Mouse (Mus musculus) hindbrain, embryonic 11.5 days (tissue): ENCODE measurements around the gene Pigq. TPM values are rescaled to one million over a fixed set of nuclear protein-coding genes. Genes with fewer than 3 reads are reported as not detected.

Experiments used
- ATAC-seq: fragments of 200-750 bp; cut with Nextera tagmentation; 2 replicates; pipeline ENCODE4 v1.8.0; 2017; ENCODE audit warnings: mild to moderate bottlenecking, moderate TSS enrichment, moderate library complexity; ENCODE audit not compliant: low FRiP score
- DNase-seq: peaks from one replicate; pipeline ENCODE4 v3.0.0-alpha.2; 2015; ENCODE audit warnings: low spot score
- H3K27ac ChIP-seq: fragments of 300-500 bp; sonication (generic); 2 replicates; pipeline ENCODE4 v1.5.1; 2014; ENCODE audit warnings: mild to moderate bottlenecking, low read depth, low read length
- H3K27me3 ChIP-seq: fragments of 300-500 bp; sonication (generic); 2 replicates; pipeline ENCODE4 v1.6.1; 2014; ENCODE audit warnings: mild to moderate bottlenecking, low read length, moderate library complexity, mixed read lengths; ENCODE audit not compliant: control insufficient read depth, insufficient read depth
- H3K36me3 ChIP-seq: fragments of 300-500 bp; sonication (generic); 2 replicates; pipeline ENCODE4 v1.6.1; 2014; ENCODE audit warnings: mild to moderate bottlenecking, low read length, moderate library complexity, mixed read lengths; ENCODE audit not compliant: control insufficient read depth, insufficient read depth
- H3K4me1 ChIP-seq: fragments of 300-500 bp; sonication (generic); replicated peaks from 2 replicates; pipeline ENCODE4 v1.6.1; 2014; ENCODE audit warnings: low read length, mixed read lengths; ENCODE audit not compliant: control insufficient read depth, insufficient read depth
- H3K4me2 ChIP-seq: fragments of 300-500 bp; sonication (generic); replicated peaks from 2 replicates; pipeline ENCODE4 v1.6.1; 2014; ENCODE audit warnings: mild to moderate bottlenecking, low read depth, low read length
- H3K4me3 ChIP-seq: fragments of 300-500 bp; sonication (generic); 2 replicates; pipeline ENCODE4 v1.5.1; 2014; ENCODE audit warnings: low read depth, low read length
- H3K9ac ChIP-seq: fragments of 300-500 bp; sonication (generic); 2 replicates; pipeline ENCODE4 v1.6.1; 2014; ENCODE audit warnings: low read depth, low read length
- H3K9me3 ChIP-seq: fragments of 300-500 bp; sonication (generic); 2 replicates; pipeline ENCODE4 v1.6.1; 2016; ENCODE audit warnings: low read length; ENCODE audit not compliant: control insufficient read depth
- WGBS: fragments of 180-500 bp; shearing (Covaris S2); extraction: QIAGEN DNeasy Blood & Tissue Kit; methylation state at CpG from one replicate; pipeline ENCODE4 v1.1.7; 2014; 5-methylcytosine and 5-hydroxymethylcytosine counted together
- polyA plus RNA-seq: library from polyadenylated mRNA; unstranded; fragments of >200 nt; fragmentation: Nextera tagmentation; extraction: Ambion mirVana; gene quantifications from 2 replicates; pipeline ENCODE4 v1.2.1, GENCODE M21; 2014

The Pigq gene
- 45.4 and 47.4 TPM in 2 replicates for polyA plus RNA-seq

DNA sequence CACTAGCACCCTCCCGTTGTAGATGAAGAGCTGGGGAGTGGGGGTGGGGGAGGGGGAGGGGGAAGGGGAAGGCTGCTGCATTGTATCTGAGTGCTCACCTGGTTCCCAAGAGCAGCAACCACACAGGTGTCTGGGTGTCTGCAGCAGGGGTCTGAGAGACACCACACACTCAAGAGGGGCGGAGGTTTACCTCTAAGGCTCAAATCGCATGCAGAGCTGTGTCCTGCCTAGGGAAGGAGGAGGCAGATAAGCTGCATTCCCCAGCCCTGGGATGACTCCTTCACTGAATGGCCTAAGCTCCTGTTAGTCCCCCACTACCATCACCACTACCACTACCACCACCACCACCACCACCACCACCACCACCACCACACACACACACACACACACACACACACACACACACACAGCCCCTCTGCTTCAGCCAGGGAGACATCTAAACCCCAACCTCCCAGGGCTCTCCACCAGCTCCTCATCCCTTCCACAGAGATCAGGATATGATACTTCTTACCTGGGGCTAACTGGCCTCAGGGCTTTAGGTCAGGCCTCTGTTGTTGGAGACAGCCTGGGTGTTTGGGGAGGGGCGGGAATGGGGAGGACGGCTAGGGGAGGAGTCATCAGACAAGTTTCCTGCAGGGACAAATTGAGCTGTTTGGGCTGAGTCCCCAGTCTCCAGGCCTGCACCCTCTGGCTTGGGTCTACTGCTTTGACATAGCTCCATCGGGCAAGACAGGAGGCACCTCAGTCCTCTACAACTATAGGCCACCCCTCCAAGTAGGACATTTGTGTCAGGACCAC lies at the start of gene Pigq, which contains the start of gene Nhlrc4:
Pigq (minus strand) TSS at position 571 of the 798 bp plus-strand sequence.
Nhlrc4 (minus strand) TSS at position 596 of the 798 bp plus-strand sequence.
- DNase-seq (no peak), ATAC-seq (no peak)
- no peak within 1 kb of the TSS for H3K4me2 ChIP-seq
- peaks cover 4% of the 10 kb centered on the region for H3K4me1 ChIP-seq
- H3K27ac ChIP-seq: no peak within 1 kb of the TSS
- no peak within 1 kb of the TSS for H3K4me3 ChIP-seq
- H3K9ac ChIP-seq: no peak within 1 kb of the TSS
- H3K9me3 ChIP-seq: no peaks in the 10 kb centered on the region
- H3K36me3 ChIP-seq: no peaks in the 10 kb centered on the region
- H3K27me3 ChIP-seq: no peaks in the 10 kb centered on the region
- WGBS: 52% methylated on average over 6 of the region's 6 CpGs

DNA sequence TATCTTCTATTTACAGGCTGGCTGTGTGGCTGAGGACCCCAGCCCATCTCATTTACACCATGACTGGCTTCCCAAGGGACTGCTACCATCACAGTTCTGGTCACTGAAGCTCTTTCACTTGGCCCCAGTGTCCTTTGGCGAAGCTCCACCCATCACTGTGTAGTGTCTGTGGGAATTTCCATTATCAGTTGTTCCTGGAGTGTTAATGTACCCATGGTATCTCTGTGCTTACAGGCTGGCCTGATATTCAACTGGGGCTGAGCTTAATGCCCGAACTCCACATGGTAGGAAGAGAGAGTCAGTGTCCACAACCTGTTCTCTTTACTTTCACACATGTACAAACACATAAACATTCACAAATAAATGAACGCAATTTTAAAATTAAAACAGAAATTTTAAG lies 48.8 kb upstream of the Pigq start:
- H3K36me3 ChIP-seq: peaks cover 15% of the 10 kb centered on the region; the same call in 1 of the 2 replicates

DNA sequence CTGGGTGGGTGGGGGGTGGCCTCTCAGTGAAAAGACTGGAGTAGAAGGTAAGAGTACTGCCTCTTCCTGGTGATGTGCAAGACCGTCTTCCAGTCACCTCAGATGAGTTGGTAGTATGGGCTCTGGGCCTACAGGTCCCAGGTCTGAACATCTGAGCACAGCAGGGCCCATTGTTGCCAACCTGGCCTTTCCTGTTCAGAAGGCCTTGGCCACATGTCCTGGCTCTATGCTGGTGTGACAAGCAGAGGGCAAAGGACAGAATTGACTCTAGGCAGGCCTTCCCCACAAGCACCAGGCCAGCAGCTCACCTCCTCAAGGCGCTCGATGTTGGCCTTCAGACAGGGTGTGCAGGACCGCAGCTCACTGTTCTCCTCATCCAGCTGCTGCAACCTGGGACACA lies 47.5 kb upstream of the Pigq start:
- Histone ChIP-seq H3K4me1 (no peaks in the 10 kb centered on the region), H3K9me3 (no peaks in the 10 kb centered on the region), H3K36me3 (peaks cover 13% of the 10 kb centered on the region; the same call in 1 of the 2 replicates), H3K4me2 (no peak overlapping the region), H3K9ac (no peak overlapping the region), H3K27ac (no peak overlapping the region), H3K27me3 (no peaks in the 10 kb centered on the region), H3K4me3 (no peak overlapping the region)
- ATAC-seq: no peak
- WGBS: 97% methylated on average over 4 of the region's 4 CpGs
- DNase-seq: no peak

More for the DNA sequence above, 48.8 kb upstream of the Pigq start:
- Histone ChIP-seq H3K4me1 (no peaks in the 10 kb centered on the region), H3K4me2 (no peak overlapping the region), H3K9me3 (no peaks in the 10 kb centered on the region), H3K4me3 (no peak overlapping the region), H3K27me3 (no peaks in the 10 kb centered on the region), H3K9ac (no peak overlapping the region), H3K27ac (no peak overlapping the region)
- ATAC-seq: no peak
- WGBS: 94% methylated on average over 3 of the region's 3 CpGs
- no peak for DNase-seq

DNA sequence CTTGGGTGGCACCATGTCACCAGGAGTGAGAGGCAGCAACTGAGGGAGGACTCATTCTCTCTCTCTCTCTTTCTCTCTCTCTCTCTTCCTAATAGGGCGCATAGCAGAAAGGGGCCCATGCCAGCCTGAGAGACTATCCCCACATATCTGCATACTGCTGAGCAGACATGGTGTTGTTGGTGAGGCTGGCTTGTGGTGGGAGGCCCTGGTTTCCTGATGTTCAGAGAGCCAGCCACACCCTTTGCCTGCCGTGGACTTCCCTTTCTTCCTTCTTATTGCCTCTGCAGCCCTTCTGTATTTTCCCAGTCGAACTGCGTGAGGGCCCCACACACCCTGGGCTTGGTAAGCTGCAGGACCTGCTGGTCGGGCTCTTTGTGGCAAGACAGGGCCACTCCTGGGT lies 45.6 kb upstream of the Pigq start:
- no peak overlapping the region for H3K9ac ChIP-seq
- DNase-seq (no peak), ATAC-seq (no peak)
- H3K9me3 ChIP-seq: no peaks in the 10 kb centered on the region
- H3K4me3 ChIP-seq: no peak overlapping the region
- 93% methylated on average over 5 of the region's 5 CpGs for WGBS
- H3K27ac ChIP-seq: no peak overlapping the region
- no peak overlapping the region for H3K4me2 ChIP-seq
- no peaks in the 10 kb centered on the region for H3K27me3 ChIP-seq
- H3K36me3 ChIP-seq: peaks cover 13% of the 10 kb centered on the region; the same call in 1 of the 2 replicates
- no peaks in the 10 kb centered on the region for H3K4me1 ChIP-seq

DNA sequence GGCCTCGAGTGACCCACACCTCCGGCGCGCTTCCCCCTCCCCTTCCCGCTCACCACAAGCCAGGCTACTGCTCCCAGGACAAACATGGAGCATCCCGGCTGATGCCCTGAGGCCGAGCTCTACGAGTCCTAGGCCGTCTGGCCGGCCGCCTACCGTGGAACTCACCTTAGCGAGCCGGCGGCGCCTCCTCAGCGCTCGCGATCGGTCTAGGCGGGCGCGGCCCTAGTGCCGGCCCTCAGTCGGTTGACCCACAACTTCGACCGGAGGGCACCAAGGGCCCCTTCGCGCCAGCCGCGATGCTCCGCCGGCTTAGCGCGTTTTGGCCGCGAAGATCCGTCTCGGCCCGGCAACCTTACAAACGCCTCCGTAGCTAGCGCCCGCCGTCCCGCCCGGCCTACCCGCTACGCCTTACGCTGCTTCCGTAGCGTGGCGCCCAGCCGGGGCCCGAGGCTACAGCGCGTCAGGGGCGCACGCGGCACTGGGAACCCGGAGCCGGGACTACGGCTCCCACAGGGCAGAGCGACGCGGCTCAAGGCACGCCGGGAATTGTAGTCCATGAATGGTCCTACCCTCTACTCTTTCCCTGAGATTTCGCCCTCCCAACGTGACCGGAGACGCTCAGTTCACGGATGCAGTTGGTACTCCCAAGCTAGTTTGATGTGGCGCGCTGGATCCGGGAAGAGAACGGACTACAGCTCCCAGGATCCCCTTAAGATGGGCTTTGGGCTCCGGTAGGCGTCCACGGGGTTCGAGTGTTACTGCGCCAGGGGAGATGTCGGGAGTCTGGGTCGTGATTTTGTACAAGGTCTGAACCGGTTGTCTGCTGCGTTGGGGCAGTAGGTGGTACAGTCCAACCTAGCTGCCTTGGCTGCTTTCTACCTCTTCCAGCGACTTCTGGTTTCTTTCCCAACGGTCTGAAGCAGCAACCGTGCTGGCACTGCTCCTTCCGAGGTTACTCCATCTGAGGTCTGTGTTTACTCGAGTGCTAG lies 40.9 kb upstream of the Pigq start, which contains the start of gene Capn15:
Capn15 (minus strand) TSS at position 491 of the 989 bp plus-strand sequence.
- Histone ChIP-seq H3K4me2 (peak within 1 kb of the TSS; percentile 87), H3K9ac (peak within 1 kb of the TSS; percentile 94), H3K9me3 (no peaks in the 10 kb centered on the region), H3K4me3 (peak within 1 kb of the TSS; percentile 83), H3K36me3 (peaks cover 6% of the 10 kb centered on the region; the same call in 1 of the 2 replicates), H3K4me1 (0 out of 2 replicates have a peak, but pooled peaks cover 2% of the 10 kb centered on the region), H3K27ac (peak within 1 kb of the TSS; percentile 85), H3K27me3 (no peaks in the 10 kb centered on the region)
- DNase-seq (peak; percentile 97), ATAC-seq (peak; percentile 98)
- WGBS: under 1% methylated on average over 86 of the region's 91 CpGs

DNA sequence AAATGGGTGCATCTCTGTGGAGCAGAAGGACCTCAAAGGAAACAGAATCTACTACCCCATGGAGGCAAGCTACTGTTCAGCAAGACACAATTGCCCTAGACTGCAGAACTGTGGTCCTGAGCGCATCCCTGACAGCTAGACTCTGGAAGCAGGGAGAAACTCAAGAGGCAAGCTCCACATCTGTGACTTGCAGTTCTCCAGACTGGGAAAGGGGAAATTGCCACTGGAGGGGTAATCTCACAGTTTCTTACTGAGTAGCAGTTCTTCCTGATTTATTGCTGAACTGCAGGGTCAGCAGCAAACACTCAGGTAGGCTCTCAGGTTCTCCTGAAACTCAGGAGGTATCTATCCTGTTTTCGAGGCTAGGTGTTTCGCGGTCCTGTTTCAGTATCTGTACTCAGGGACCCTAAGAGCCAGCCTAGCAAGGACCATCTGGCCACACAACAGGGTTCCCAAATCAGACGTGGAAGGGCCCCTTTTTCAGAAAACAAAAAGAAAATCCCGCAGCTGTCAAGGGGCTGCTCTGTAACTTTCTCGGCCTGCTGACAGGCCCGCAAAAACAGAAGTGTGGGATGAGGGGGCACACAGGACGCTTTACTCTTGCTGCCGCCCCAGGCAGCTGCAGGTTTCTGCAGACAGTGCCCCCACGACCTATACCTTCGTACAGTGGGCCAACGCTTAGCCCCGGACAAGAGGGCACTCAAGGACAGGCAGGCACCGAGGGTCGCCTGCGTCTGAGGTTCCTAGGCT lies 40.0 kb upstream of the Pigq start:
- H3K4me2 ChIP-seq: peak overlapping the region; percentile 87
- peak overlapping the region; percentile 94 for H3K9ac ChIP-seq
- H3K36me3 ChIP-seq: no peaks in the 10 kb centered on the region
- no peak for DNase-seq
- H3K27me3 ChIP-seq: no peaks in the 10 kb centered on the region
- H3K9me3 ChIP-seq: no peaks in the 10 kb centered on the region
- H3K4me3 ChIP-seq: peak overlapping the region; percentile 83
- H3K4me1 ChIP-seq: 0 out of 2 replicates have a peak, but pooled peaks cover 2% of the 10 kb centered on the region
- 14% methylated on average over 17 of the region's 17 CpGs for WGBS
- peak overlapping the region; percentile 85 for H3K27ac ChIP-seq
- ATAC-seq: no peak

DNA sequence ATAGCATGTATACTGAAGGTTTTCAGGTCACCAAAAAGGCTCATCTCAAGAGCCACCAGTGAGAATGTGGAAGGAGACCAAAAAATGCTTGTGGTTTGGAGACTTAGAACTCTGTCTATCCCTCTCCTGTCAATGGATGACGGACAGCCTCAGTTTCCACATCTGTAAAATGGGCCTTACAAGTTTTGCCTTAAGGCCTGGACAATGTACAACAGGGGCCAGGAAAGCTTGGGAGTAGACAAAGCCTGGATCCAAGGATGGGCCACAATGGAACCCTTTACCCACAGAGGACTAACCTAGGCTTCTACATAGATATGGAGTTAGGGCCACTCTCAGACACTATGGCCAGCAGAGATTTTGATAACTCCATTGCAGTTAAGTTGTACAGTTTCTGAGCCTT lies 39.3 kb upstream of the Pigq start:
- no peak overlapping the region for H3K27ac ChIP-seq
- no peaks in the 10 kb centered on the region for H3K27me3 ChIP-seq
- H3K4me1 ChIP-seq: 0 out of 2 replicates have a peak, but pooled peaks cover 2% of the 10 kb centered on the region
- 94% methylated on average over 1 of the region's 1 CpGs for WGBS
- no peaks in the 10 kb centered on the region for H3K36me3 ChIP-seq
- peak overlapping the region; percentile 87 for H3K4me2 ChIP-seq
- no peaks in the 10 kb centered on the region for H3K9me3 ChIP-seq
- no peak for DNase-seq
- H3K9ac ChIP-seq: no peak overlapping the region; the same call in 1 of the 2 replicates
- no peak overlapping the region for H3K4me3 ChIP-seq
- no peak for ATAC-seq

DNA sequence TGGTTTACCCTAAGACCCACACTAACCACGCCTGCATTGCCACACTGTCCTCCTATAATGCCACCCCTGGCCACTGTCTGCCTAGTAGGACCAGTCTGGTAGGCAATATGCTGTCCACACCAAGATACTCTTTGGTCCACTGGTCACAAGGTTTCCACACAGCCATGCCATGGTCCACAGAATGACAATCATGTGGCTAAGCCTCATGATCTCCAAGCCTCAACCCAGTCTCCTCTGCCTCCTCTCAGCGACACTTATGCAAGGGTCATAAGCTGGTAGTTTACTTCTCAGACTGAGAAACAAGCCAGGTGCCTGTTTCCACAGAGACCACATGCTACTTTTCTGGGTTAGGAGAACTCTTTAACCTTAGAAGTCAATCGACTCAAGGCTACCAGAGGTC lies 38.2 kb upstream of the Pigq start:
- Histone ChIP-seq H3K27me3 (no peaks in the 10 kb centered on the region), H3K36me3 (no peaks in the 10 kb centered on the region), H3K9ac (no peak overlapping the region), H3K4me2 (no peak overlapping the region), H3K27ac (no peak overlapping the region), H3K4me1 (0 out of 2 replicates have a peak, but pooled peaks cover 2% of the 10 kb centered on the region), H3K9me3 (no peaks in the 10 kb centered on the region), H3K4me3 (no peak overlapping the region)
- 96% methylated on average over 3 of the region's 3 CpGs for WGBS
- ATAC-seq (no peak), DNase-seq (no peak)
